Mouse (Mus musculus) cerebral cortex, adult 2 months (tissue): ENCODE results near the gene Gm7929.

Experiments used
- WGBS: fragments of 180-500 bp; shearing (Covaris S2); methylation state at CpG from one replicate; pipeline ENCODE4 v1.1.7; 2018; 5-methylcytosine and 5-hydroxymethylcytosine counted together

Gene Gm7929

DNA sequence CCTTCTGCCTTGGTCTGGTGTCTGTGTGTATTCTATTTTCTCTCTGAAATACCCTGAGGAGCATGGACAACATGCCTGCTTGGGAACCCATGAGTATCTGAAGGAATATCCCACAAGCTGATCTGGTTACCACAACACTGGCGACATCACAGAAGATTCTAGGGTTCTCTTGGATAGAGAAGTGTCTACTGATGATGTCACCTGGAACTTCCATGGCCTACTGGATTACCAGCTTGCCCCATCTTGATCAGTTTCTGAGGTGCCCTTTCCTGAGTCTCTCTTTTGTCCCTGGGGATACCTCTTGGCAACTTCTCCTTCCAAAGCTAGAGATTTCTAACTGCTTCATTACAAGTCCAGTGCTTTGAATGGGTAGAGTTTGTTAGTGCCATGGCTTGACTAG is at the start of gene Gm7929:
Gene Gm7929 (minus strand): TSS at position 101 of the 400 bp plus-strand sequence.
- WGBS, result 69% methylated on average over 1 of the region's 1 CpGs

DNA sequence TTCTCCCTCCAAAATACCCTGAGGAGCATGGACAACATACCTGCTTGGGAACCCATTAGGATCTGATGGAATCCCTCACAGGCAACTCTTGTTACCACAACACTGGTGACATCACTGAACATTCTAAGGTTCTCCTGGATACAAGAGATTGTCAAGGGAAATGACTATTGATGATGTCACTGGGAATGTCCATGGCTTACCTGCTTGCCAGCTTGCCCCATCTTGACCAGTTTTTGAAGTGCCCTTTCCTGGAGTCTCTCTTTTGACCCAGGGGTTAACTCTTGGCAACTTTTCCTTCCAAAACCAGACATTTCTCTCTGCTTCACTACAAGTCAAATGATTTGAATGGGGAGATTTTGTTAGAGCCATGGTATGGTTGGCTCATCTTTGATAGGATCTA is 21.9 kb upstream of the Gm7929 start, which contains the start of gene Gm47189:
Gene Gm47189 (minus strand): TSS at position 101 of the 400 bp plus-strand sequence.

DNA sequence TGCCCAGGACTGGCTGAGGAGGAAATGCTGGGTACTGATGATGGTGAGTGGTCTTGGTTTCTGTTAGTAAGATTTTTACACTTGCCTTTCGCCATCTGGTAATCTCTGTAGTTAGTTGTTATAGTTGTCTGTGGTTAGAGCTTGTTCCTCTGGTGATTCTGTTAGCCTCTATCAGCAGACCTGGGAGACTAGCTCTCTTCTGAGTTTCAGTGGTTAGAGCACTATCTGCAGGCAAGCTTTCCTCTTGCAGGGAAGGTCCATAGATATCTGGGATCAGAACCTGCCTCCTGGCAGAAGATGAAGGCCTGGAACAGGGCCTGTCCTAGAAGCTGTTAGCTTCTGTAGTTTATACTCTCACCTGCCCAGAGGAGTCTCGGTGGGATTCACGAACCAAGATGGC is 5.5 kb upstream of the Gm7929 start:
- WGBS, result 94% methylated on average over 2 of the region's 3 CpGs

DNA sequence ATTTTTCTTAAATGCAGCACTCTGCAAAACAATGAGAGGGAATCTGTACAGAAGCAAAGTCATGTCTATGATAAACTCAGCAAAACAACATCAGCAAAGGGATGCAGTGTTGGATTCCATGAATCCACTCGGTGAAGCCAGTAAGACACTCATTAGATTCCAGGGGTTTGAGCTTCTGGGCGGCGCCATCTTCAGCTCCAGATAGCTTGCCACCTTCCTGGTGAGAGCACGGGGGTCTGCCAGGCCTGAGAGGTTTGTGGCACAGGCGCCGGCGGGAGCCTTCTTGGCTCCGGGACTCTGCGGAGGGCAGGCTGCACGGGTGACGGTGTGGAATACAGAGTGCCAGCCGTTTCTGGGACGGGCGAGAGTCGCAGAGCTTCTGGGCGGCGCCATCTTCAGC is 27.0 kb downstream of the Gm7929 start:
- WGBS, result 80% methylated on average over 17 of the region's 17 CpGs

DNA sequence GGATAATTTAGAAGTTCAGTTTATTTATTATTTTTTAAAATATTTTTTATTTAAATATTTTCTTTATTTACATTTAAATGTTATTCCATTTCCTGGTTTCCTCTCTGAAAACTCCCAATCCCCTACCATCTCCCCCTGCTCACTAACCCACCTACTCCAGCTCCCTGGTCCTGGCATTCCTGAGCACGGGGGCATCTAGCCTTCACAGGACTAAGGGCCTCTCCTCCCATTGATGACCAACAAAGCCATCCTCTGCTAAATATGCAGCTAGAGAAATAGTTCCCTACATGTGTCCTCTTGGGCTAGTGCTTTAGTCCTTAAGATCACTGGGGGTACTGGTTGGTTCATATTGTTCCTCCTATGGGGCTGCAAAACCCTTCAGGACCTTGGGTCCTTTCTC is 33.2 kb downstream of the Gm7929 start:
- 86% methylated on average over 1 of the region's 1 CpGs for WGBS

DNA sequence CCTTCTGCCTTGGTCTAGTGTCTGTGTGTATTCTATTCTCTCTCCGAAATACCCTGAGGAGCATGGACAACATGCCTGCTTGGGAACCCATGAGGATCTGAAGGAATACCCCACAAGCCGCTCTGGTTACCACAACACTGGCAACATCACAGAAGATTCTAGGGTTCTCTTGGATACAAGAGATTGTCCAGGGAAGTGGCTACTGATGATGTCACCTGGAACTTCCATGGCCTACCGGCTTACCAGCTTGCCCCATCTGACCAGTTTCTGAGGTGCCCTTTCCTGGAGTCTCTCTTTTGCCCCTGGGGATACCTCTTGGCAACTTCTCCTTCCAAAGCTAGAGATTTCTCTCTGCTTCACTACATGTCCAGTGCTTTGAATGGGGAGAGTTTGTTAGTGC is 48.6 kb downstream of the Gm7929 start, which contains the start of gene Gm8068:
Gene Gm8068 (minus strand): TSS at position 101 of the 400 bp plus-strand sequence.
- WGBS, result no CpG with 5 or more reads among the region's 3 CpGs
